Mouse (Mus musculus) c-Kit-positive CD71-negative TER-119-negative erythroid progenitor cells, embryonic 14.5 days (primary cell): ENCODE data around the gene Ppil1.

Experiments used
- DNase-seq: peaks from one replicate; pipeline ENCODE4 v3.0.0-alpha.2; 2013; ENCODE audit warnings: low read depth

Gene Ppil1

DNA sequence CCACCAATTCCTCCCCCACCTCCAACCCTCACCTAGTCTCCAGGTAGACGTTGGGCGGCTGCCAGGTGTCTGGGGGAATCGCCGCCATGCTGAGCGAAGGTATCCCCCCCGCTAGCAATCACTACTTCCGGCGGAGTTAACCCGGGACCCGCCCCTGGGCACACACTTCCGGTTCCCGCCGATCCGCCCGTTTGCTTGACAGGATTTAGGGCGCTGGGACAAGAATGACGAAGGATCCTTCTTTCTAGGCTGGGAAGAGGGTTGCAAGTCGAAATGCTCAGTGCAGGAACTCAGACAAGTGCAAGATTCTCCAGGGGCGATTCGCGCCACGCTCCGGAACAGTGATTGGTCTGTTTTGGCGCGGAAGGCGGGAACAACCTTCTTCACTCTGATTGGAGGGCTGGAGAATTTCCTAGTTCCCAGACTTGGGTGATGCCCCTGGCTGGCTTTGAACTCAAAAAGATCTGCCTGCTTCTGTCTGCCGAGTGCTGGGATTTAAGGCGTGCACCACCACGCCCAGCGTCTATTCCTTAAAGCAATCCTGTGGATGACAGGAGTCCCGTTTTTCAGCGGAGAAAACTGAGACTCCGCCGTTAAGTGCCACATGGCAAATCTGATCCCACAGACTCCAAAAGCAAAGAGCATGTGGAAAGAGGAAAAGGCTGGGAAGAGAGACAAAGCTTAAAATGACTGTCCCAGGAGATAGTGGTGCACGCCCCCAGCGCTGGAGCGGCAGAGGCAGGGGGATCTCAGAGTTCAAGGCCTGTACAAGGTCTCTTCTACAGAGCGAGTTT, at the start of gene Ppil1:
Gene Ppil1 (minus strand): TSS at position 347 of the 794 bp plus-strand sequence.
- DNase-seq: peak; percentile 70

DNA sequence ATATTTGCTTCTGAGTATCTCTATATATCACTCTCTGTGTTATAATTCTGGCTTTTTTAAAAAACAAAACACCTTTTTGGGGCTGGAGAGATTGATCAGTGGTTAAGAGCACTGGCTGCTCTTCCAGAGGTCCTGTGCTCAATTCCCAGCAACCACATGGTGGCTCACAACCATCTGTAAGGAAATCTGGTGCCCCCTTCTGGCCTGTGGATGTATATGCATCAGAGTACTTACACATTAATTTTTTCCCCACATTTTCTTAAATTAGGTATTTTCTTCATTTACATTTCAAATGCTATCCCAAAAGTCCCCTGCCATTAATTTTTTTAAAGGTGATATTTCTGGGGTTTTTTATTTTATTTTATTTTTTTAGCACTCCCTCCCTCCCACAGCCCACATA, 49.3 kb upstream of the Ppil1 start:
- no peak for DNase-seq

DNA sequence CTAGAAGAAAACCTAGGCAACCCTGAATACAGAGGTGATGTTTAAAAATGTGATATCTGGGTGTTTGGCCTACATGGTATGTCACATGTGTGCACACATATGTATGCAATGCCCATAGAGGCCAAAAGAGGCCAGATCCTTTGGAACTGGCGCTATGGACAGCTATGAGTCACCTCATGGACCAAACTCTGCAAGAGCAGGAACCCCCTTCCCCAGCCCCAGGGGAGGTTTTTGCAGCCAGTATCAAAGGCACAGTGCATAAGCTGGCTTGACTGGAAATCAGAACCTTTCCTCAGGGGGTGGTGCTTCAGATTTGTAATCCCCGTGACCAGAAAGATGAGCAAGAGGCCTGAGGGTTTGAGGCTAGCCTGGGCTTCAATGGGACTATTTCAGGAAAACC, 48.1 kb upstream of the Ppil1 start:
- DNase-seq: no peak

DNA sequence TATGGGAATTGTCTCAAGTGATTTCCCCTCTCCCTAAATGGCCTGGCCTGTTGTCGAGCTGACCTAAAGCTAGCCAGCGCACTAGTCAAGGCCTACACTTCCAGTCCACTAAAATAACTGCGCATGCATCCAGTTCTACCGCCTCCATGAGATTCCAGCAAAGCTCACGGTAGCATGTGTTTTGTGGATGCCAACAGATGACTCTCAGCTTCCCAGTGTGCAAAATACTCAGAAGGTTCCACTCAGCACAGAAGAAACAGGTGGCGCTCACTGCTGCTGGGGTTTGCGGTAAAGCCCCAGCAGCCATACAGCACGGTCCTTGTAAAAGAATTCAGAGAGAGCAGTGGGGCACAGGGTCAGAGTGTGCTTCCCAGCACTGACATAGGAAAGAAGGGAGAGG, 47.6 kb upstream of the Ppil1 start:
- no peak for DNase-seq

DNA sequence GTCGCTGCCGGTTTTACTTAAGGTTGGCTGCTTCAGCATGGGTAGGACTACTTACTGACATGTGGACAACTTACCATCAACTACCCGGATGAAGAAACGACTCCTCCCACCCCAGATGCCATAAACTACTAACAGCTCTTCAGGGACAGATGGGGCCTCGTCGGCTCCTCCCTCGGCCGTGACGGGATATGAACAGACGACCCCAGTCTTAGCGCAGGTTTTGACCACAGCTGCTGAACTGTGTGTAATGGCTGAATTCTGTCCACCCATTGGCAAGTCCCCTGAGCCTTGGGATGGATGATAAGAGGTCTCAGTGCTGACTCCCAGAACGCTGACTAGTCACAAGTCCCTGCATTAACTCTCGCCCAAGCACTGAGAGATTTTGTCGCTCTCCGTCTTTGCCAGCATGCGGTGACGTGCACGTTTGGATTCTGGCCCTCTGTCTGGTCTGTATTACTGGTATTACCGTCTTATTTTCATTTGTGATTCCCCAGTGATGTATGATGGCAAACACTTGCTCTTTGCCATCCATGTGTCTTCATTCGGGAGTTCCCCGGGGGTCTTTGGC, 46.2 kb upstream of the Ppil1 start:
- no peak for DNase-seq

DNA sequence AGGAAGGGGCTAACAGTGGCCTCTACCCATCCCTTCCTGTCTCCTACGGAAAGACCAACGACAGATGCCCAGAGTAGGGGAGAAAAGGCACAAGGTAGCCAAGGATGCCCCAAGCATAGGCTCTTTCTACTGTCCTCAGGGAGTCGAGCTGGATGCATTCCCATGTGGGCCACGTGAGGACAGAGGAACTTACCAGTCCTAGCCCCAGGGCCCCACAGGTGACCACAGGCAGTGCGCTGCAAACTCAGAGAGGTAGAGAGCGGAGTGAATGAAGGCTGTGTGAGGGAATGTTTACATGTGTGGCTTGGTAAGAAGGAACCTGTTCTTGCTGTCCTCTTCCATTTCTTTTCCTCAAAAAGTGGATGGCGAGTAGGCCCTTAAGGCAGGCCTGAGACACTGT, 41.9 kb upstream of the Ppil1 start:
- DNase-seq: no peak

DNA sequence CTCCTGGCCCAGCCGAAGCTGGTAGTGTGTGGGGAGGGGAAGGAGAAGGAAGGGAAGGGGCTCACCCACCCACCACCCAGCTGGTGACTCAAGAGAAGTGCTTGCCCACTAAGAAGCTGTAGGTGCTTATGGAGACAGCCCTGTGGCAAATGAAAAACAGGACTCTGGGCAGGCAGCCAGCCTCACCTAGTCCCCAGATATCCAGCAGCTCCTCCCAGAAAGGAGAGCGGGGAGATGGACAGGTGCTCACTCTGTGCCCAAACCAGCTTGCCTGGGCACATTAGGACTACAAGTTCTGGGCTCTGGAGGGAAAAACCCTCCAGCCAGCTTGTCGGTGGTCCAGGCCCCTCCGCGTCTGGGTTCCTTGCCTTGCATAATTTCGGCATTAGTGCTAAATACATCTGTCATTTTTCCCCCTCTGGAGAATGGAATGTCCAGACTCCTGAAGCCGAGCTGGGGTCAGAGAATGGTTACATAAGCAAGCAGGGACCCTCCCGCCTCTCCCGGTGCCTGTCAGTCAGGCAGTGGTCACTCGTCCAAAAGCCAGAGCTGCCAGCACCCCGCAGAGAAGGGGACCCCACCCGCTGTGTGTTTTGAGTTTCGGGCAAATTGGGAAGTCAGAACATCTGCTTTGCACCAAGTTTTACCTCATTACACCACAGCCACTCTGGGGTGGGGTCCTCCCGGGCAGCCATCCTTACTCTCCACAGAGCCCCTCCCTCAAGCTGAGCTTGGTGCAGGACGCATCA, 41.2 kb upstream of the Ppil1 start:
- no peak for DNase-seq

DNA sequence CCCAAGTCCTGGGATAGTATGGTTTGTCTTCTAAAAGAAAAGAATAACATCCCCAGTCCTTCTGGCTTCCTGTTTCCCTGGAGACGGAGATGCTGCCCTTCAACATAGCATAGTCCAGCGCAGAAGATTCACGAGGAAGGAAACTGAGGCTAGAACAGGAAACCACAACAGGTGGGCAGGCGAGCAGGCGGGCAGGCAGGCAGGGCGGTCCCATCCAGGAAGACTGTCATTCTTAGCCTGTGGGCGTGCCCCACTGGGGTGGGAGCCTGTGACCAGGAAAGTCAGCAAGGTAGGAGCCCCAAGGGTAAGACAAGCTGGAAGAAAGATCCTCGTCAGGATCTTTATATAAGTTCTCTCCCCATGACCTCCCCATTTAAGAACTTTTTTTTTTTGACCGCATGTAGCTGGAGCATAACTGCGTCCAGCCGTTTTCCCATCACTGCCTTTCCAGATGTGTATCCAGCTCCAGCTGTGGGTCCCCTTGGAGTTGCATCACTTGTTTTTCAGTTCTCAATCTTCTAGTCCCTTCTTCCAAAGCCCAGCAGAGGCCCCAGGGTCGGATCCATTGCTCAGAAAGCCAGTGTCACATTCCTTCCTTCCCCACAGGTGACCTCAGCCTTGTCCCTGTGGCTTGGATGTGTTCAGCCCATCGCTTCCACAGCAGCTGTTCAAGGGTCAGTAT, 40.5 kb upstream of the Ppil1 start:
- DNase-seq: peak; percentile 46

DNA sequence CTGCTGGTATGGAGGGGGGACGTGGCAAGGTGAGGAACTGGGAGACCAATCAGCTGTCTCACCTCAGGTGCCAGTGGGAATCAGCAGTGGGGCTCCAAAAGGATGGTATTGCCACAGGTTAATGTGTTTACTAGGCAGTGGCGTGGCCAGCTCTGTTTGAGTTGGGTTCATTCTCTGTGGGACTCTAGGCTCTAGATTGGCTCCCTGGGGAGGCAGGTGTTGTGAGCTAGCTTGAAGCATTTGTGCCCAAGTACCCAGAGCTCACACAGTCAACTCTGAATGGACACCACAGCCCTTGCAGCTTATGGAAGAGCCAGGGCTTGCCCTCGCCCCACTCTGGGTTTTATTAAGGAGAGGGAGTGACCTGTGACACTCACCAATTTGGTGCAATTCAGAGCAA, 39.9 kb upstream of the Ppil1 start:
- no peak for DNase-seq

DNA sequence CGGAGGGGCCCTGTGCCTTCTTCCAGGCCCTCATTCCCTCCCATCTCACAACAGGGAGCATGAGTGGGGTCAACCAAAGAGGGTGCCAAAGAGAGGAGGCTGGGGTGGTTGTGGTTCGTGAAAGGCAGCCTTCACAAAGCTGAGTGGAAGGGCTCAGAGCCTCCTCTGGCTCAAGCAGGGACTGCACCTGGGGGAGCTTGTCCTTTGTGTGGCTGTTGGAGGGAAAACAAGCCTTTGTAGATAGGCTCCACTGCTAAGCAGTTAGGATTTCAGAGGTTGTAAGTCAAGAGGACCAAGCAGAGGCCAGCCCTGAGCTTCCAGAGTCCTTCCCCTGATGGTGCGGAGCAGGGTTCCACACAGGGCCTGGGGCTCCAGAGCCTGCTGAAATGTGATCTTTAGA, 39.1 kb upstream of the Ppil1 start:
- no peak for DNase-seq

DNA sequence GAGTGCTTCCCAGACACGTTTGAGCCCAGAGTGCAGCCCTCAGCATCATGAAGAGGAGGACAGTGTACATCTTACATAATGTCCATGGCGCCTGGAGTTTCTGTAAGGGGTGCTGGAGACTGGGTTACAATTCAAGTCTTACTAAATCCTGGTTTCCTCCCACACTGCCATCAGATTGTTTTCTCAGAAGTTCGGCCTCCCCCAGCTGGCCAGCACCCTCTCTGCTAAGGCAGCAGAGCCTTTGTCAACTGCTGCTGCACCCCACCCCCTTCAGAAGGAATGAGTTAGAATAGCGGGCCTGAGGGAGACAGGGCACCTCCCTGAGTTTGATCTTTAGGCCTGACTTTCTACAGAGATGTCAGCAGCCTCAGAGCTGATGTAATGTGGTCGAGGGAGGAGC, 38.2 kb upstream of the Ppil1 start:
- DNase-seq: no peak

DNA sequence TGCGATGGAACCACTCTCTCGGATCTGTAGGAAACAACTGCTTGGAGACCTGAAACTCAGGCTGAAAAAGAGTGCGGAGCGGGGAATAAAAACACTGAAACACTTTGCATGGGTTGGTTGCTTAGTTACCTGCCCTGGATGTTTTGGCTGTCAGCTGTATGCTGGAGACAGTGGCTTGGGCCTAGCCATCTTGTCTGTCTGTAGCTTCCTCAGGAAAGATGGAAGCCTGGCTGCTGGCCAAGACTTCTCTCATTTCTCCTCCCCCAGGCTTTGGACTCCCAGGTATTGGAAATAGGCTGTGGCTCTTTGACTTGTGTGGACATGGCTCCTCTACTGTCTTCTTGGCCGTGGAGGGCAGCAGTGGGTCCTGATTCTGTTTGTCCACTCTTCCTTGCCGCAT, 37.4 kb upstream of the Ppil1 start:
- DNase-seq: no peak

DNA sequence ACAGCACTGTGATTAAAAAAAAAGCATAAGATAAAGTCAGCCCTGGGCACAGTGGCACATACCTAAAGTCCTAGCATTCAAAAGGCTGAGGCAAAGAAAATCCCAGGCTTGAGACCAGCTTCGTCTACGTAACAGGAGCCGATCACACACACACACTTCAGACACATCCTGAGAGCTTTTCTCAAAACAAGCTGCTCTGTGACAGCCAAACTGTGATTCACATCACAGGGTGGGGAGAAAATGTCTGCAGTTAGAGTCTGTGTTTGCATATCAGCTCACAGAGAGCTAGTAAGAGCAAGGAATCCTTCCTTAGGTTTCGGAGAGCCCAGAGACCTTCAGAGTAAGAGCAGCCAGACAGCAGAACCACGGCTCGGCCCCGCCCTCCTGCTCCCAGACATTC, 36.9 kb upstream of the Ppil1 start:
- DNase-seq: no peak

DNA sequence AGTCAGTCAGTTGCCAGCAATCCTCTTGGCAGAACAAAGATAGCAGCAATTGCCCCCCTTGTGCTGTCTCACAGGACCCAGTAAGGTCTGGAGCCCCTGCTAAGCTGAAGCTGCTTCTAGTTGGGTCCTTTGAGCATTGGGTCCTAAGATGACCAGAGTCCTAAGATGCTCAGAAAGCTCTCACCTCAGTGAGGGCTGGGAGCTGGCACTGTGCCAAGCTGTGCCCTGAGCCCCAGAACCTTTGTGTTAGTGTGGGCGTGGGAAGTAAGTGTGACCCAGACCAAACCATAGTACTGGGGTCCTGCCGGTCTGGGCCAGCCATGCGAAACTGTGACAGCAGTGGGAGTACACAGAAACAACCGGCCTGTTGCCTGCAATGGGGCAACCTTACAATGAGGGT, 35.3 kb upstream of the Ppil1 start:
- DNase-seq: no peak

DNA sequence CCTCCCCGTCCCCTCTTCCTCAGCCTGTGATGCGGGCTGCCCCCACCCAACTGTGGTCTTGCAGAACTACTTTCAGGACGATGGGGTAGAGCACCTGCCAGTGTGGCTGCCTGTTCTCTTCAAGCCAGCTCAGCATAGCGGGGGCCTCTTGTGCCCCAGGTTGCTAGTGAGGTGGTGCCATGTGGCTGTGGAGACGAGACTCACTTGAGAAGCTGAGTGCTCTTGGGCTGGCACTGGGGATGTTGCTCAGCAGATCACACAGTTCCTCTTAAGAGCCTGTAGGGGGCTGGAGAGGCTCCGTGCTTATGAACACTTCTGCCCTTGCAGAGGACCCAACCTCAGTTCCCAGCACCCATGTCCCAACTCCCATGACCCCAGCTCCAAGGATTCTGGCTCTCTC, 33.8 kb upstream of the Ppil1 start:
- no peak for DNase-seq

DNA sequence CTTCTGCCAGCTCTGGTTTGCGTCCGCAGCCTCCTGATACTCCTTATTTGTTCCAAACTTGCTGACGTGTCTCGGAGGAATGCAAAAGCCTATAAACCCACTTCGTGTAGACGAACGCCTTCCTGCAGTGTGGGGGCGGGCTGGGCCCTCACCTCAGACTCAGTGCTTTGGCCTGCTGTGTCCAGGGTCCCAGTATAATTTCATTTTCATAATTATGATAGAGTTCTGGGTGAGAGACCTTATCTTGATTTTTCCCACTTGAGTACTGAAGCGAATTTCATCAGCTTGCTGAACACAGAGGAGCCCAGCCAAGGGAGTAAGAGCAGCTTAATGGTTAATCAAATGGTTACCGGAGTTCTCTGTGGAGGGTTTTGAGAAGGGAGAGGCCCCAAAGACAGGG, 33.3 kb upstream of the Ppil1 start:
- DNase-seq: no peak

DNA sequence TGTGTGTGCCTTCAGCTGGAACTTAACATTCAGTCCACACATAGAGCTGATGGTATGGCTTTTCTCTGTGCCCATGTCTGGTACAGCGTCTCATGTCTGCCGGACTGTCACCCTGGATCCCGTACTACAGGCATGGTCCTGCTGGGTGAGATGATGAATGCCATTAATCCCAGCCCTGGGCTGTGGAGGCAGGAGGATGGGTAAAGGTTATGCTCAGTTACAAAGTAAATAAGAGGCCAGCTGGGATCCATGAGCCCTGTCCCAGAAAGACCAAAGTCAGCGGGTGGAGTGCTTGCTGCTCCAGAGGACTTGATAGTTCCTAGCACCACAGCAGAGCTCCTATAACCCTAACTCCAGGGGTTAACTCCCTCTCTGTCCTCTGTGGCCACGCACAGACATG, 31.8 kb upstream of the Ppil1 start:
- no peak for DNase-seq

DNA sequence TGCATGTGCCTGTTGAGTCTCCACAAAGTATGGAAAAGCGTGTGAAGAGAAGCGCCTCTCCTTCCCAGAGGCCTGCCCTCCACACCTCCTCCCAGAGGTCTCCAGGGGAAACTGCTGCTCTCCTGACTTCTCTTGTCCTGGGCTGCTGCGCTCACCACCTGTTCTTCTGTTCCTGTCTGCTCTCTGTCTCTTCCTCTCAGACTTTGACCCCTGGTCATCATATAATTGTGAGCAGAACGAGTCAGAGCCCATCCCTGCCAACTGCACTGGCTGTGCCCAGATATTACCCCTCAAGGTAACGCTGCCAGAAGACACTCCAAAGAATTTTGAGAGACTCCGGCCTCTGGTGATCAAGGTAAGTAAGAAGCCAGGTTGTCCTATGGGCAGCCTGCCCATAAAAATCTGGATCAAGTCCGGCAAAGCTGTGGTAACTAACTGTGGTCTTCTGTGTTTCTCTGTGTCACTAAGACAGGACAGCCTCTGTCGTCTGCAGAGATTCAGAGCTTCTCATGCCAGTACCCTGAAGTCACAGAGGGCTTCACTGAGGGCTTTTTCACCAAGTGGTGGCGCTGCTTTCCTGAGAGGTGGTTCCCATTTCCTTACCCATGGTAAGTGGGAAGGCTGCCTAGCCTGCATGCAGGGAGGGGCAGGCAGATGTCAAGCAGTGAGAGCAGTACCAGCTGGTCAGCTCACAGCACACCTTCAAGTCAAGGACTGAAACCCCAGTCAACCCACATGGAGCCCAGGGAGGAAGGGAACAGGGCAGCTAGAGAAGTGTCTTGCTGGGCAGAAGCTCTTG, 30.0 kb upstream of the Ppil1 start:
- no peak for DNase-seq

DNA sequence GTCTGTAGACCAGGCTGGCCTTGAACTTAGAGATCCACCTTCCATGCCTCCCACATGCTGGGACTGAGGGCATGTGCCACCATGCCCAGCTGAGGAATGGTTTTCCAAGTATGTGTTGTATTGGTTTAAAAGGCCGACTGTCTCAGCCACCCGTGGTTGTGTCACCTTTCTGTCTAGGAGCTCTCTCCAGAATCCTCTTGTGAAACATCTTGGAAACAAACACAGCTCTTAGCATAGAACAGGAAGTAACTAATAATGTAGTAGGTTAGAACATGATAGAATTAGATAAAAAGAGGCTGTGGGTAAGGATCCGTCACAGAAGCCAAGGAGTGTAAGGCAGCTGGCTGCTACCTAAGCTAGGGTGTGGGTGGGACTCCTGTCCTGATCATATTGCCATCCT, 29.0 kb upstream of the Ppil1 start:
- DNase-seq: no peak

DNA sequence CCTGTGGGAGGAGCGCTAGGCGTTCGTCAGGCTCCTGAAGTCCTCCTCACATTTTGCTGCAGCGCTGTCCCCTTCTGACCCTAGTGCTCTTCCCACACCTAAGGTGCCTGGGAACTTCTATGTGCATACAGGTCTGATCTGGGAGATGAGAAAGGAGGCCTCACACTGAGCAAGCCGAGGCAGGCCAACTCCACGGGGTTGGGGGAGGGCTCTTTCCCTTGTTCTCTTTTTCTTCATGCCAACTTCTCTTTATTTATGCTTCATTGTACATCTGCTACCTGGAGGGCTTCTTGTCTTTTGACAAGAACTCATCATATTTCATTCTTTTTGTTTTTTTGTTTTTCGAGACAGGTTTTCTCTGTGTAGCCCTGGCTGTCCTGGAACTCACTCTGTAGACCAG, 27.8 kb upstream of the Ppil1 start:
- no peak for DNase-seq

DNA sequence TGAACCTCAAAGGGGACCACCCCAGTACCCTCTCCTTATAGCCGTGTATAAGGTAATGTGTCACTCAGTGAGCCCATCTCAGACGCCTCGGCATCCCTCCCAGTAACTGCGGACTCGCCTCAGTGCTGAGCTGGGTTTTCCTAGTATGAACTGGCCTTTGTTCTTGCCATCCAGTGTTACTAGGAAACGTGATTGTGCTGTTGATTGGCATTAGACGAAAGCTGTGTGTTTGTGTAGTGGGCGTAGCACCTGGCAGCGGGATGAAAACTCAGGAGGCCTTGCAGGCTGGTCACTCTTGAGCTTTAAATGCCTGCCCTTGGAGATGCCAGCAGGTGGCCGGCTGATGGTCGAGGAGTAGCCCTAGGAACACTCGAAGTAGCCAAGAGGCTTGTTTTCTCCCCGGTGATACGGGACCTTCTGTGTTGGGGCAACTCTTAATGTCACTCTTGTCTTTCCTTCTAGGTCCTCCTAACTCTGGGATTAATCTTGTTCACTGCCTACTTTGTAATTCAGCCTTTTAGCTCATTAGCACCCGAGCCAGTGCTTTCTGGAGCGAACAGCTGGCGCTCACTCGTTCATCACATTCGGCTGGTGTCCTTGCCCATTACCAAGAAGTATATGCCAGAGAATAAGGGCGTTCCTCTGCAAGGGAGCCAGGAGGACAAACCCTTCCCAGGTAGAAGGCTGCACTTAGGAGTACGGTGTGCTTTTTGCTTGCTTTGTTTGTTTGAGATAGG, 18.4 kb upstream of the Ppil1 start:
- no peak for DNase-seq
